In the genomic region with DNA sequence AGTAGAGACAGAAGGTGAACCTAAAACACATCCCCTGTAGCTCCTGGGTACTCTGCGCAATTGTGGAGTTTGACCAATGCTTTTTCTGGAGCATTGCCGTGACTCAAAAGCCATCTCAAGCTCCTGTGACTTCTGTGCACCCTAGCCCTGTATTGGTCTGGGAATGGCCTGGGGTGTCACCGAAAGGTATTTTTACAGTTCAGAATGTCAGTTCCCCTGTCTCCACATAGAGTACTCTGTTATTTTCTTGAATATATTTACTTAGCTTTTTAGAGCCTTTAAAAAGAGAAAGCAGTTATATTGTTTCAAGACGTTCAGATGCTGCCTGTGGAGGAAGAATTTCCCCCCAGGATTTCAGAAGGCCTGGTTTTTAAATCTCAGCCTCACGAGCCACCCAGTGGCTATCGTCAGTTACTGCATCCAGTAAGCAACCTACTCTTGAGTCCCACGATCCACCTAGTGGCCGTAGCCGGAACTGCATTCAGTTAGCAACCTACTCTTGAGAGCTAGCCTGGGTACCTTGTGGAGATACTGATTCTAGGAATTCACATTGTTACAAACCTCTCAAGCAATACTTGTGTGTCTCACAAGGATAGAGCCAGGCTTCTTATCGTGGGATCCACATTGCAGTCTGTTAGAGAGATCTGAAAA, we compare ENCODE assay signal across 8 mouse cellular contexts. TPM values are rescaled to one million over a fixed set of nuclear protein-coding genes. Genes with fewer than 3 reads are reported as not detected.
A peak's percentile ranks its signal among the peaks of the same experiment; 100 is the strongest.
DNase-seq lines count a peak whose midpoint lies in the region; ATAC-seq lines count a peak whose summit lies in the region.

No protein-coding gene starts in this region.

- H3K36me3 ChIP-seq in embryonic facial prominence, embryonic 10.5 days (replicated peaks) = peaks cover 49% of the 10 kb centered on the region
- peaks cover 68% of the 10 kb centered on the region for H3K36me3 ChIP-seq in kidney, embryonic 15.5 days

- no peak overlapping the region for H3K4me3 ChIP-seq in embryonic facial prominence, embryonic 10.5 days
- H3K4me3 ChIP-seq in kidney, embryonic 15.5 days (replicated peaks) = no peak overlapping the region

- no peak overlapping the region for H3K27ac ChIP-seq in embryonic facial prominence, embryonic 10.5 days (replicated peaks)
- no peak overlapping the region for H3K27ac ChIP-seq in kidney, embryonic 15.5 days

- H3K9ac ChIP-seq in kidney, embryonic 15.5 days = no peak overlapping the region

- ATAC-seq in kidney, embryonic 15.5 days (replicated peaks; ENCODE audit: low FRiP score) = peak; percentile 58; the same call in 1 of the 2 replicates
- ATAC-seq in monocyte, adult 5-6 weeks (replicated peaks; ENCODE audit: insufficient number of reproducible peaks, low FRiP score, low TSS enrichment, poor library complexity, severe bottlenecking) = peak; percentile 95

- H3K9me3 ChIP-seq in embryonic facial prominence, embryonic 10.5 days = no peaks in the 10 kb centered on the region
- H3K9me3 ChIP-seq in kidney, embryonic 15.5 days (replicated peaks) = no peaks in the 10 kb centered on the region

- no peaks in the 10 kb centered on the region for H3K27me3 ChIP-seq in embryonic facial prominence, embryonic 10.5 days (replicated peaks; ENCODE audit: low read depth, poor library complexity, severe bottlenecking)
- H3K27me3 ChIP-seq in kidney, embryonic 15.5 days = no peaks in the 10 kb centered on the region

- no peak overlapping the region for H3K4me2 ChIP-seq in kidney, embryonic 15.5 days

- 28% methylated on average over 10 of the region's 10 CpGs for whole genome bisulfite sequencing in embryonic facial prominence, embryonic 10.5 days
- WGBS in kidney, embryonic 15.5 days = 33% methylated on average over 10 of the region's 10 CpGs

- DNase-seq in 416B (ENCODE audit: low read depth) (peak; percentile 89), liver (peak; percentile 89)
- peak; percentile 91 for DNase-seq in adrenal gland, postnatal 14 days
- peak; percentile 88 for DNase-seq in embryonic facial prominence, embryonic 10.5 days (ENCODE audit: low spot score)
- peak; percentile 87 for DNase-seq in heart, adult 8-10 months (ENCODE audit: low spot score)
- DNase-seq in spleen, postnatal 4 days (ENCODE audit: low spot score in 2 of 2) = peak; percentile 86 to 97

- H3K4me1 ChIP-seq in embryonic facial prominence, embryonic 10.5 days = peaks cover 5% of the 10 kb centered on the region; the same call in 1 of the 2 replicates
- H3K4me1 ChIP-seq in kidney, embryonic 15.5 days = no peaks in the 10 kb centered on the region

RNA-seq across cellular contexts. Expression of gene Psmd6, which starts 22.3 kb away (rescaled TPM):
- total RNA-seq in adrenal gland, postnatal 14 days (2021) = 118 and 119 TPM in 2 replicates
- polyA plus RNA-seq in embryonic facial prominence, embryonic 10.5 days (2016; fragmentation: Nextera tagmentation; extraction: Ambion mirVana) = 285 TPM in 2 replicates
- total RNA-seq in heart, adult 8-10 months (2022) = 10 to 100 TPM; 77.2 to 81.1 (median 79.8) TPM
- polyA plus RNA-seq in kidney, embryonic 15.5 days (2015; fragmentation: Nextera tagmentation; extraction: Ambion mirVana) = 235 and 255 TPM in 2 replicates
- 159 to 214 TPM (median 168 TPM) in 3 replicates for total RNA-seq in monocyte, adult 5-6 weeks (2017)
